Comparison of ENCODE assay signal across 22 mouse cellular contexts in genomic region chr7:99168756-99169155, GRCm38 (mm10). TPM values are rescaled to one million over a fixed set of nuclear protein-coding genes. Genes with fewer than 3 reads are reported as not detected.
A peak's percentile ranks its signal among the peaks of the same experiment; 100 is the strongest.
DNase-seq lines count a peak whose midpoint lies in the region; ATAC-seq lines count a peak whose summit lies in the region.
"Had no signal": no experiment of that assay in that cellular context is flagged by ENCODE, and none has a peak within 500 bp of the region (broad histone marks: within the 10 kb centered on the region; RNA-seq: fewer than 3 reads in every experiment).

No protein-coding gene starts in this region.

- no peak overlapping the region for H3K4me2 ChIP-seq in embryonic facial prominence, embryonic 13.5 days
- no peak overlapping the region for H3K4me2 ChIP-seq in kidney, embryonic 16.5 days (replicated peaks; ENCODE audit: low read depth, low read length)
- H3K4me2 ChIP-seq in liver, embryonic 11.5 days = no peak overlapping the region
- no peak overlapping the region for H3K4me2 ChIP-seq in stomach, embryonic 16.5 days (ENCODE audit: low read depth, low read length)
- H3K4me2 ChIP-seq: embryonic facial prominence, embryonic 15.5 days; hindbrain, embryonic 14.5 days; lung, embryonic 15.5 days had no signal

- 0 out of 2 replicates have a peak overlapping the region, but pooled peaks have one; percentile 48 for H3K27ac ChIP-seq in embryonic facial prominence, embryonic 13.5 days
- H3K27ac ChIP-seq in embryonic facial prominence, embryonic 10.5 days (replicated peaks) = no peak overlapping the region
- peak overlapping the region; percentile 90; the same call in 1 of the 2 replicates for H3K27ac ChIP-seq in kidney, embryonic 16.5 days (ENCODE audit: low read length)
- peak overlapping the region; percentile 66 for H3K27ac ChIP-seq in liver, embryonic 11.5 days (ENCODE audit: low read depth, low read length)
- peak overlapping the region; percentile 68; the same call in 1 of the 2 replicates for H3K27ac ChIP-seq in stomach, embryonic 16.5 days (ENCODE audit: low read length)
- H3K27ac ChIP-seq: hindbrain, embryonic 14.5 days had no signal

- no peak overlapping the region for H3K9ac ChIP-seq in embryonic facial prominence, embryonic 13.5 days
- H3K9ac ChIP-seq in kidney, embryonic 16.5 days (replicated peaks; ENCODE audit: low read length) = no peak overlapping the region
- H3K9ac ChIP-seq in liver, embryonic 11.5 days (ENCODE audit: low read depth, low read length) = no peak overlapping the region
- no peak overlapping the region for H3K9ac ChIP-seq in stomach, embryonic 16.5 days (ENCODE audit: low read length)
- H3K9ac ChIP-seq: embryonic facial prominence, embryonic 15.5 days; hindbrain, embryonic 14.5 days; lung, embryonic 15.5 days had no signal

- no peak for ATAC-seq in embryonic facial prominence, embryonic 13.5 days (ENCODE audit: insufficient number of reproducible peaks, insufficient read depth, low FRiP score, low TSS enrichment, low read depth)
- ATAC-seq in kidney, embryonic 16.5 days (ENCODE audit: low FRiP score, low TSS enrichment) = no peak
- ATAC-seq in liver, embryonic 11.5 days (replicated peaks; ENCODE audit: low FRiP score) = no peak
- ATAC-seq in stomach, embryonic 16.5 days (ENCODE audit: insufficient read depth, low FRiP score) = no peak
- ATAC-seq: activated CD4-positive, CD25-positive, alpha-beta regulatory T cell, adult 4 months; forebrain, embryonic 14.5 days; inflammation-experienced regulatory T-cells, adult 6 months had no signal

- no peaks in the 10 kb centered on the region for H3K27me3 ChIP-seq in embryonic facial prominence, embryonic 13.5 days
- H3K27me3 ChIP-seq in embryonic facial prominence, embryonic 10.5 days (replicated peaks; ENCODE audit: low read depth, poor library complexity, severe bottlenecking) = no peaks in the 10 kb centered on the region
- H3K27me3 ChIP-seq in kidney, embryonic 16.5 days (ENCODE audit: insufficient read depth, low read length) = no peaks in the 10 kb centered on the region
- no peaks in the 10 kb centered on the region for H3K27me3 ChIP-seq in liver, embryonic 11.5 days (replicated peaks; ENCODE audit: control insufficient read depth, insufficient read depth, low read length)
- H3K27me3 ChIP-seq in stomach, embryonic 16.5 days (ENCODE audit: control insufficient read depth, insufficient read depth, low read length) = no peaks in the 10 kb centered on the region
- H3K27me3 ChIP-seq: embryonic facial prominence, embryonic 15.5 days; lung, embryonic 15.5 days had no signal

- no peaks in the 10 kb centered on the region for H3K9me3 ChIP-seq in embryonic facial prominence, embryonic 13.5 days
- H3K9me3 ChIP-seq in embryonic facial prominence, embryonic 10.5 days = no peaks in the 10 kb centered on the region
- H3K9me3 ChIP-seq in kidney, embryonic 16.5 days (ENCODE audit: low read length) = no peaks in the 10 kb centered on the region
- H3K9me3 ChIP-seq in liver, embryonic 11.5 days (ENCODE audit: control insufficient read depth, low read length) = no peaks in the 10 kb centered on the region
- H3K9me3 ChIP-seq in stomach, embryonic 16.5 days (replicated peaks; ENCODE audit: control insufficient read depth, low read length) = no peaks in the 10 kb centered on the region
- H3K9me3 ChIP-seq: embryonic facial prominence, embryonic 15.5 days; lung, embryonic 15.5 days had no signal

- peaks cover 23% of the 10 kb centered on the region for H3K4me1 ChIP-seq in embryonic facial prominence, embryonic 13.5 days
- peaks cover 24% of the 10 kb centered on the region for H3K4me1 ChIP-seq in embryonic facial prominence, embryonic 10.5 days
- peaks cover 13% of the 10 kb centered on the region; the same call in 1 of the 2 replicates for H3K4me1 ChIP-seq in kidney, embryonic 16.5 days (ENCODE audit: insufficient read depth, low read length)
- peaks cover 2% of the 10 kb centered on the region for H3K4me1 ChIP-seq in liver, embryonic 11.5 days (replicated peaks; ENCODE audit: control insufficient read depth, insufficient read depth, low read length)
- peaks cover 19% of the 10 kb centered on the region for H3K4me1 ChIP-seq in stomach, embryonic 16.5 days (ENCODE audit: control insufficient read depth, insufficient read depth, low read length)

- H3K4me3 ChIP-seq in embryonic facial prominence, embryonic 13.5 days = no peak overlapping the region
- no peak overlapping the region for H3K4me3 ChIP-seq in embryonic facial prominence, embryonic 10.5 days
- no peak overlapping the region for H3K4me3 ChIP-seq in kidney, embryonic 16.5 days (ENCODE audit: low read length)
- no peak overlapping the region for H3K4me3 ChIP-seq in liver, embryonic 11.5 days (ENCODE audit: low read depth, low read length)
- H3K4me3 ChIP-seq in stomach, embryonic 16.5 days (replicated peaks; ENCODE audit: low read length) = no peak overlapping the region
- H3K4me3 ChIP-seq: embryonic facial prominence, embryonic 15.5 days; lung, embryonic 15.5 days had no signal

- DNase-seq in embryonic facial prominence, embryonic 10.5 days (ENCODE audit: low spot score) = no peak
- no peak for DNase-seq in kidney, postnatal 14 days
- no peak for DNase-seq in liver, embryonic 11.5 days (ENCODE audit: low spot score)
- DNase-seq in spleen, postnatal 36 days (ENCODE audit: low spot score in 2 of 2) = no peak
- no peak for DNase-seq in lung, postnatal 25 days (ENCODE audit: low spot score)
- DNase-seq: adrenal gland, postnatal 36 days; cerebellum, adult 11 months; cerebellum, postnatal 36 days; embryo, embryonic 11 days; gastrocnemius, postnatal 10 days; heart, postnatal 4 days; midbrain, embryonic 14.5 days; thymus, postnatal 14 days had no signal

- WGBS in embryonic facial prominence, embryonic 13.5 days = 74% methylated on average over 6 of the region's 6 CpGs
- 83% methylated on average over 6 of the region's 6 CpGs for WGBS in embryonic facial prominence, embryonic 10.5 days
- 76% methylated on average over 6 of the region's 6 CpGs for WGBS in kidney, embryonic 16.5 days
- 71% methylated on average over 6 of the region's 6 CpGs for WGBS in liver, embryonic 11.5 days
- WGBS in stomach, embryonic 16.5 days = 71% methylated on average over 6 of the region's 6 CpGs

- H3K36me3 ChIP-seq in embryonic facial prominence, embryonic 13.5 days = no peaks in the 10 kb centered on the region
- H3K36me3 ChIP-seq in embryonic facial prominence, embryonic 10.5 days (replicated peaks) = no peaks in the 10 kb centered on the region
- no peaks in the 10 kb centered on the region for H3K36me3 ChIP-seq in kidney, embryonic 16.5 days (ENCODE audit: insufficient read depth, low read length)
- H3K36me3 ChIP-seq in liver, embryonic 11.5 days (ENCODE audit: control insufficient read depth, insufficient read depth, low read length) = no peaks in the 10 kb centered on the region; the same call in 1 of the 2 replicates
- no peaks in the 10 kb centered on the region for H3K36me3 ChIP-seq in stomach, embryonic 16.5 days (ENCODE audit: control insufficient read depth, insufficient read depth, low read length)
- H3K36me3 ChIP-seq: embryonic facial prominence, embryonic 15.5 days; lung, embryonic 15.5 days had no signal

RNA-seq across cellular contexts. Expression of gene Dgat2, which starts 13.8 kb away (rescaled TPM):
- polyA plus RNA-seq in embryonic facial prominence, embryonic 13.5 days (2015; fragmentation: Nextera tagmentation; extraction: Ambion mirVana) = 17.2 and 17.6 TPM in 2 replicates
- 16.4 and 16.6 TPM in 2 replicates for polyA plus RNA-seq in embryonic facial prominence, embryonic 10.5 days (2016; fragmentation: Nextera tagmentation; extraction: Ambion mirVana)
- 41.6 and 43.4 TPM in 2 replicates for polyA plus RNA-seq in kidney, embryonic 16.5 days (2015; fragmentation: Nextera tagmentation; extraction: Ambion mirVana)
- 59.9 and 60.1 TPM in 2 replicates for polyA plus RNA-seq in liver, embryonic 11.5 days (2014; fragmentation: Nextera tagmentation; extraction: Ambion mirVana)
- 103 and 124 TPM in 2 replicates for polyA plus RNA-seq in stomach, embryonic 16.5 days (2015; fragmentation: Nextera tagmentation; extraction: Ambion mirVana)

RNA-seq across cellular contexts. Expression of gene Uvrag, which starts 27.8 kb away (rescaled TPM):
- polyA plus RNA-seq in embryonic facial prominence, embryonic 13.5 days (2015; fragmentation: Nextera tagmentation; extraction: Ambion mirVana) = 16.5 and 18.2 TPM in 2 replicates
- polyA plus RNA-seq in embryonic facial prominence, embryonic 10.5 days (2016; fragmentation: Nextera tagmentation; extraction: Ambion mirVana) = 11.0 and 12.1 TPM in 2 replicates
- 16.6 and 18.7 TPM in 2 replicates for polyA plus RNA-seq in kidney, embryonic 16.5 days (2015; fragmentation: Nextera tagmentation; extraction: Ambion mirVana)
- polyA plus RNA-seq in liver, embryonic 11.5 days (2014; fragmentation: Nextera tagmentation; extraction: Ambion mirVana) = 14.5 and 16.2 TPM in 2 replicates
- polyA plus RNA-seq in stomach, embryonic 16.5 days (2015; fragmentation: Nextera tagmentation; extraction: Ambion mirVana) = 14.4 and 14.8 TPM in 2 replicates
